Mouse (Mus musculus): Measurements from ENCODE around the gene Rab1a. TPM values are rescaled to one million over a fixed set of nuclear protein-coding genes. Genes with fewer than 3 reads are reported as not detected.

Rab1a gene
- polyA plus RNA-seq (2015; fragmentation: Illumina TruSeq; extraction: RNeasy Lipid Tissue Mini Kit (QIAGEN cat#74804); ENCODE audit: insufficient read depth, low read depth, low replicate concordance): 31.1 TPM

GRCm38 (mm10) chr11:20200713-20201575 lies at the start of gene Rab1a:
TSS of gene Rab1a (plus strand) at chr11:20201432.

GRCm38 (mm10) chr11:20249296-20250110 lies 48.3 kb downstream of the Rab1a start, which contains the start of gene Cep68:
TSS of gene Cep68 (minus strand) at chr11:20249429.

Other genes starting within 250 kb of the Rab1a start
- gene Actr2, start 88.5 kb upstream of the Rab1a start, polyA plus RNA-seq (2015; fragmentation: Illumina TruSeq; extraction: RNeasy Lipid Tissue Mini Kit (QIAGEN cat#74804); ENCODE audit: insufficient read depth, low read depth, low replicate concordance): 16.6 TPM
- gene Cep68, start 48.0 kb downstream of the Rab1a start, polyA plus RNA-seq (2015; fragmentation: Illumina TruSeq; extraction: RNeasy Lipid Tissue Mini Kit (QIAGEN cat#74804); ENCODE audit: insufficient read depth, low read depth, low replicate concordance): 4.2 TPM
- gene Slc1a4, start 131.3 kb downstream of the Rab1a start, polyA plus RNA-seq (2015; fragmentation: Illumina TruSeq; extraction: RNeasy Lipid Tissue Mini Kit (QIAGEN cat#74804); ENCODE audit: insufficient read depth, low read depth, low replicate concordance): 6.9 TPM

Measured in pancreas, adult 10 weeks (tissue).